Mouse (Mus musculus): ENCODE results near the gene Gm49358. TPM values are rescaled to one million over a fixed set of nuclear protein-coding genes. Genes with fewer than 3 reads are reported as not detected.

The Gm49358 gene
- polyA plus RNA-seq, 1 experiment from 2014 or later = not detected

GRCm38 (mm10) chr10:86765344-86765966 is 1.7 kb downstream of the Gm49358 start:
- DNase-seq (no peak), ATAC-seq (ENCODE audit: insufficient read depth) (no peak)
- Histone ChIP-seq H3K4me3 (ENCODE audit: low read depth, low read length) (no peak overlapping the region), H3K36me3 (ENCODE audit: insufficient read depth) (no peaks in the 10 kb centered on the region), H3K4me1 (ENCODE audit: insufficient read depth) (no peaks in the 10 kb centered on the region), H3K9me3 (ENCODE audit: low read depth, low read length) (no peaks in the 10 kb centered on the region), H3K27me3 (ENCODE audit: insufficient read depth, low read length) (no peaks in the 10 kb centered on the region), H3K27ac (ENCODE audit: low read depth) (no peak overlapping the region), H3K4me2 (no peak overlapping the region), H3K9ac (no peak overlapping the region)
- WGBS = 84% methylated on average over 4 of the region's 4 CpGs
- no peak for TF ChIP-seq CTCF (IDR thresholded peaks at IDR 0.05; ENCODE audit: low read depth)

DNA sequence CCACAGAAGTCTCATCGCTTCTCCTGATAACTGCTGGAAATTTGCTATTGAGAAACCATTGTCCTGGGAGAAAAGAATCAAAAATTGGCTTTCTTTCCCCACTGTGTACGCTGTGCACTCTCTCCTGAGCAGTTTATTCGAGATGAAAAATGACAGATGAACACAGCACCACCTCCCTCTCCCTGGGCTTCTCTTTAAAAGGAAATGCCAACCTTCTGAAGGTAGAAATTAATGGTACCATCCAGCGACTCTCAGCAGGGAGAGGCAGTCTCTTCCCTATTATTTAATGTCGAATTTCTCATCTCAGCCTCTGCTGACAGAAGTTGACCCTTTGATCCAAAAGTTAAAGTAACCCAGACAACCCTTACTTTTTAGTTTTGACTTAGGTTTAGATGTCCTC is 5.4 kb downstream of the Gm49358 start:
- Histone ChIP-seq H3K9ac (no peak overlapping the region), H3K36me3 (ENCODE audit: insufficient read depth) (no peaks in the 10 kb centered on the region), H3K27ac (ENCODE audit: low read depth) (no peak overlapping the region), H3K4me2 (no peak overlapping the region), H3K4me1 (ENCODE audit: insufficient read depth) (no peaks in the 10 kb centered on the region), H3K9me3 (ENCODE audit: low read depth, low read length) (no peaks in the 10 kb centered on the region), H3K4me3 (ENCODE audit: low read depth, low read length) (no peak overlapping the region), H3K27me3 (ENCODE audit: insufficient read depth, low read length) (no peaks in the 10 kb centered on the region)
- DNase-seq (no peak), ATAC-seq (ENCODE audit: insufficient read depth) (no peak)
- TF ChIP-seq CTCF (IDR thresholded peaks at IDR 0.05; ENCODE audit: low read depth) = no peak
- WGBS = 52% methylated on average over 5 of the region's 5 CpGs

DNA sequence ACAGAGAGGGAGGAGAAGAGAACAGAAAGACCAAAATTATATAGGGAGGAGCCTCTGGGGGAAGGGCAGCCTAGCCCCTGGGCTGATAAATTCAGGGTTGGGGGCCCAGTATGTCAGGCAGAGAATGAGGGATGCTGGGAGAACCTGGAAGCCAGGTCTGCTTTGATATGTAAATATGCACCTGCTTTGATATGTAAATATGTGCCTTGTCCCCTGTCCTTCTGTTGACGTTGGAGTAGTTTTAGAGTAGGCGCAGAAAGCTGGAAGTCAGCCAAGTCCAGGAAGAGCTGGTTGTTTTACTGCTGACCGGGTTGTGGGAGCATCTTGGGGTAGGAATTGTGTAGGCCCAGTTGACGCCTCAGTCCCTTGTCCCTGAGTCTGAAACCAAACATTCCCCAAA is 6.0 kb downstream of the Gm49358 start:
- WGBS = 32% methylated on average over 4 of the region's 4 CpGs
- no peaks in the 10 kb centered on the region for H3K4me1 ChIP-seq (ENCODE audit: insufficient read depth)
- no peak for ATAC-seq (ENCODE audit: insufficient read depth)
- H3K27me3 ChIP-seq (ENCODE audit: insufficient read depth, low read length) = no peaks in the 10 kb centered on the region
- H3K4me3 ChIP-seq (ENCODE audit: low read depth, low read length) = no peak overlapping the region
- no peaks in the 10 kb centered on the region for H3K36me3 ChIP-seq (ENCODE audit: insufficient read depth)
- H3K4me2 ChIP-seq = no peak overlapping the region
- no peak for TF ChIP-seq CTCF (IDR thresholded peaks at IDR 0.05; ENCODE audit: low read depth)
- no peak overlapping the region for H3K9ac ChIP-seq
- H3K27ac ChIP-seq (ENCODE audit: low read depth) = no peak overlapping the region
- peak; percentile 48 for DNase-seq
- H3K9me3 ChIP-seq (ENCODE audit: low read depth, low read length) = no peaks in the 10 kb centered on the region

- TF ChIP-seq CTCF (IDR thresholded peaks at IDR 0.05; ENCODE audit: low read depth) = no peak
- Histone ChIP-seq H3K4me3 (ENCODE audit: low read depth, low read length) (no peak overlapping the region), H3K36me3 (ENCODE audit: insufficient read depth) (no peaks in the 10 kb centered on the region), H3K4me2 (no peak overlapping the region), H3K4me1 (ENCODE audit: insufficient read depth) (no peaks in the 10 kb centered on the region), H3K27me3 (ENCODE audit: insufficient read depth, low read length) (no peaks in the 10 kb centered on the region), H3K9ac (no peak overlapping the region), H3K27ac (ENCODE audit: low read depth) (no peak overlapping the region), H3K9me3 (ENCODE audit: low read depth, low read length) (no peaks in the 10 kb centered on the region)
- no peak for DNase-seq
- no peak for ATAC-seq (ENCODE audit: insufficient read depth)
- 68% methylated on average over 5 of the region's 5 CpGs for WGBS
Observed at GRCm38 (mm10) chr10:86771701-86772100, 7.9 kb downstream of the Gm49358 start.

DNA sequence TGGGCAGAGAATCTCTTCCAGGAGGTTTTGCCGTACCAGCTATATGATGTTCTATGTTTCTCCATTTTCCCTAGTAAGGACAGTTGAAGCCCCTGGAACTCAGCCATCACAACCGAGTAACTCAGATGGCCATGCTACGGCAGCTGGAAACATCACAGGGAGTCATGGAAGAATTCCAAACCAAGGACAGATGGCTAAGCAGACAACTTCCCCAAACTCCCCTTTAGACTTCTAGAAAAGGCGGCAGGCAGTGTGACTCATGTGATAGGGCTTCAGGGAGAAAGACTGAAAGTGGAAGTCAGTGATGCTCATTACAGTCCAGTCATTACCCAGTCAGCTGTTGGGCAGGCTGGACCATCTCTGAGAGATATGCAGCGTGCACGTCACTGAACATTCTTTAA is 8.5 kb downstream of the Gm49358 start:
- Histone ChIP-seq H3K9ac (no peak overlapping the region), H3K9me3 (ENCODE audit: low read depth, low read length) (no peaks in the 10 kb centered on the region), H3K4me1 (ENCODE audit: insufficient read depth) (no peaks in the 10 kb centered on the region), H3K27me3 (ENCODE audit: insufficient read depth, low read length) (no peaks in the 10 kb centered on the region), H3K27ac (ENCODE audit: low read depth) (no peak overlapping the region), H3K4me2 (no peak overlapping the region), H3K4me3 (ENCODE audit: low read depth, low read length) (no peak overlapping the region), H3K36me3 (ENCODE audit: insufficient read depth) (no peaks in the 10 kb centered on the region)
- WGBS = 53% methylated on average over 6 of the region's 6 CpGs
- TF ChIP-seq CTCF (IDR thresholded peaks at IDR 0.05; ENCODE audit: low read depth) = no peak
- DNase-seq = peak; percentile 65
- ATAC-seq (ENCODE audit: insufficient read depth) = no peak; the same call in 1 of the 2 replicates

- H3K36me3 ChIP-seq (ENCODE audit: insufficient read depth) = no peaks in the 10 kb centered on the region
- 46% methylated on average over 4 of the region's 4 CpGs for WGBS
- no peaks in the 10 kb centered on the region for H3K27me3 ChIP-seq (ENCODE audit: insufficient read depth, low read length)
- no peak overlapping the region for H3K4me3 ChIP-seq (ENCODE audit: low read depth, low read length)
- ATAC-seq (ENCODE audit: insufficient read depth) (no peak), DNase-seq (no peak)
- H3K9me3 ChIP-seq (ENCODE audit: low read depth, low read length) = no peaks in the 10 kb centered on the region
- H3K9ac ChIP-seq = no peak overlapping the region
- H3K27ac ChIP-seq (ENCODE audit: low read depth) = no peak overlapping the region
- H3K4me1 ChIP-seq (ENCODE audit: insufficient read depth) = 0 out of 2 replicates have a peak, but pooled peaks cover 4% of the 10 kb centered on the region
- H3K4me2 ChIP-seq = no peak overlapping the region
- TF ChIP-seq CTCF (IDR thresholded peaks at IDR 0.05; ENCODE audit: low read depth) = no peak
Observed at GRCm38 (mm10) chr10:86773360-86773759, 9.6 kb downstream of the Gm49358 start.

- Histone ChIP-seq H3K27me3 (ENCODE audit: insufficient read depth, low read length) (no peaks in the 10 kb centered on the region), H3K4me1 (ENCODE audit: insufficient read depth) (peaks cover 8% of the 10 kb centered on the region; the same call in 1 of the 2 replicates), H3K36me3 (ENCODE audit: insufficient read depth) (no peaks in the 10 kb centered on the region), H3K4me3 (ENCODE audit: low read depth, low read length) (no peak overlapping the region), H3K9ac (no peak overlapping the region), H3K27ac (ENCODE audit: low read depth) (no peak overlapping the region), H3K9me3 (ENCODE audit: low read depth, low read length) (no peaks in the 10 kb centered on the region), H3K4me2 (no peak overlapping the region)
- 57% methylated on average over 9 of the region's 9 CpGs for WGBS
- DNase-seq (no peak), ATAC-seq (ENCODE audit: insufficient read depth) (no peak)
- no peak for TF ChIP-seq CTCF (IDR thresholded peaks at IDR 0.05; ENCODE audit: low read depth)
Observed at GRCm38 (mm10) chr10:86776281-86776680, 12.5 kb downstream of the Gm49358 start.
